Mouse (Mus musculus) small intestine, adult 2 months (tissue): ENCODE measurements around the gene Wnt6.

Experiments used
- CTCF ChIP-seq: fragments of 200-500 bp; IDR thresholded peaks from 2 replicates; pipeline ENCODE4 v1.5.1; 2012; ENCODE audit warnings: low read depth, mild to moderate bottlenecking, control low read depth, inconsistent platforms, low read length, moderate library complexity, mixed read lengths; ENCODE audit not compliant: insufficient replicate concordance, insufficient read length; ENCODE audit errors: extremely low read depth
- POLR2A ChIP-seq: fragments of 200-500 bp; IDR thresholded peaks from 2 replicates; pipeline ENCODE4 v1.6.1; 2012; ENCODE audit warnings: low read depth, mild to moderate bottlenecking, control low read depth, inconsistent platforms, low read length, moderate library complexity

GRCm38 (mm10) chr1:74750683-74751082, 21.0 kb upstream of the Wnt6 start:
- TF ChIP-seq CTCF (no peak), POLR2A (no peak)
